Mouse (Mus musculus) yolk sac, embryonic 10.5 days (tissue): ENCODE data around the gene Dennd4a.

ENCODE experiments used
- DNase-seq: peaks from one replicate; pipeline ENCODE4 v3.0.0-alpha.2; 2017; ENCODE audit warnings: low spot score

Gene Dennd4a

DNA sequence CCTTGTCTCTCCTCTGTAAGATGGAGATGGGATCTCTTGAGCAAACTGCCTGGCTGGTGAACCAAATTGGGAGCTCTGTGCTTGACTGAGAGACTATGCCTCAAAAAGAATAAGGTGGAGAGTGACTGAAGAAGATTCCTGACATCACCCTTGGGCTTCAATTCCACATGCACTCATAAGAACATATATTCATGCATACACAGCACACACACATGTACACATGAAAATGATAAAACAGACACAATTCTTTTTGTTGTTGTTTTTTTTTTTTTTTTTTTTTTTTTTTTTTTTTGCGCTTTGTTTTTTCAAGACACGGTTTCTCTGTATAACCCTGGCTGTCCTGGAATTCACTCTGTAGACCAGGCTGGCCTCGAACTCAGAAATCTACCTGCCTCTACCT, 146.1 kb downstream of the Dennd4a start:
- no peak for DNase-seq

DNA sequence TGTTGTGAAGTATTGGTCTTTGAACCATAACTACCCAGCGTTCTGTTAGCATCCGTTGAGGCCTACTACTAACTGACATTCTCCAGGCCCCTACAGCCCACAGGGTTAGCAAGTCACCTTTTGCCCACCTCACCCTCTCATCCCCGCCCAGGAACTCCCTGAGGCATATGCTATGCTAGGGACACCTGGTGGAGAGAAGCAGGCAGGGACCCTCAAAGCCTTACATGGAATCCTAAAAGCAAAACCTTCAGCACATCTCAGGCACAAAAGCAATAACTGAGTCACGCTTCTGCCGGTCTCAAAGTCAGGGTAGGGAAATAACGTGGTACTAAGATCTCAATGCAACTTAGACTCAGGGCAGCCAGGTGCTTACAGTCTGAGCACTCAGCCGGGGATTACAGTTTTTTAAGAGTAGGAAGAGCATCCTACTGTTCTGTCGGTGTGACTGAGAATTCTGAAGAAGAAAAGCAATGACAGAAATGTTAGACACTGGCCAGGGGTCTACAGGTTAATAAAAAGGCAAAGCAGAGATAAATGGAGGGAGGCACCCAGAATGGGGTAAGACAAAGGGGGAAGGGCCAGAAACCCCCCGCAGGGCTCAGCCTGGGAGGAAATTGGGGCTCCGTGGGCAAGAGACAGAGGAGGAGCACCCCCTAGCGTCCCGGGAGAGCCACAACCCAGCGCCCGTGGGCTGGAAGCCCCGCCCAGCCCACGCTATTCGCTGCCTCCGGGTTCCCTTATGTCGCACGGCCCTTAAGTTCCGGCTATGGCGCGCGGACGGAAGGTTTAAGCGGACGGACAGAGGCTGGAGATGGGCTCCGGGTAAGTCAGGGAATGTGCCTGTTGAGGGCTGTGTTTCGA, 149.2 kb downstream of the Dennd4a start, which contains the start of gene Ints14:
Gene Ints14, plus strand, starts transcription at position 789 of the 861 bp plus-strand sequence.
- DNase-seq, result peak; percentile 95

DNA sequence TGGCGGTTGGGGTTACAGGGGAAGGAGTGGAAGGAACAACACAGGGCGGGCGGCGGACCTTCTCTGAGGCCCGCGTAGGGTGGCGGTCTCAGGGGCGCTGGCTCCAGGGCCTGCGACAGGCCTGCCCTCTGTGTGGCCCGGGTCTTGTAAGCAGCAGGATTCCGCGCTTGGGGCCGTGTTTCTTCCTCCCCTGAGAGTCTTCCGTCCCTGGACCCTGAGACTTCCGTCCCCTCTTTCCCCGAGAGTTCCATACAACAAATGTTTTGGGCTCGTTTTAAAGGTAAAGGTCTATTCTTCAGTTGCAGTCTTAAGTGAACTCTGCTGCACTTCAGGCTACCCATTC, 149.8 kb downstream of the Dennd4a start:
- no peak for DNase-seq
